Mouse (Mus musculus): Measurements from ENCODE around the gene E2f1.

E2f1 gene

GRCm38 (mm10) chr2:154604156-154604555 lies 34.5 kb upstream of the E2f1 start:
- TF ChIP-seq CTCF (conservative IDR thresholded peaks at IDR 0.05; ENCODE audit: low read length) (no peak), NANOG (IDR thresholded peaks at IDR 0.05; ENCODE audit: borderline replicate concordance, low read length) (no peak), POU5F1 (IDR thresholded peaks at IDR 0.05; ENCODE audit: borderline replicate concordance, low read length) (no peak)
- peaks cover 26% of the 10 kb centered on the region for H3K4me1 ChIP-seq (replicated peaks; ENCODE audit: low read depth, low read length)
- H3K36me3 ChIP-seq (ENCODE audit: insufficient read depth, low read length): peaks cover 5% of the 10 kb centered on the region; the same call in 1 of the 2 replicates
- H3K4me3 ChIP-seq (replicated peaks; ENCODE audit: low read length): peak overlapping the region; percentile 86
- H3K27me3 ChIP-seq (ENCODE audit: insufficient read depth, low read length): peaks cover 4% of the 10 kb centered on the region; the same call in 1 of the 2 replicates
- no peaks in the 10 kb centered on the region for H3K9me3 ChIP-seq (ENCODE audit: low read length)

- peaks cover 22% of the 10 kb centered on the region for H3K4me1 ChIP-seq (replicated peaks; ENCODE audit: low read depth, low read length)
- no peaks in the 10 kb centered on the region for H3K9me3 ChIP-seq (ENCODE audit: low read length)
- H3K27me3 ChIP-seq (ENCODE audit: insufficient read depth, low read length): peaks cover 4% of the 10 kb centered on the region; the same call in 1 of the 2 replicates
These were observed 34.0 kb upstream of the E2f1 start, which contains the start of gene Pxmp4 for GRCm38 (mm10) chr2:154603638-154604153. Pxmp4 (minus strand) TSS chr2:154603708.

GRCm38 (mm10) chr2:154603007-154603637 lies 33.4 kb upstream of the E2f1 start:
- TF ChIP-seq NANOG (IDR thresholded peaks at IDR 0.05; ENCODE audit: borderline replicate concordance, low read length) (no peak), POU5F1 (IDR thresholded peaks at IDR 0.05; ENCODE audit: borderline replicate concordance, low read length) (no peak), CTCF (conservative IDR thresholded peaks at IDR 0.05; ENCODE audit: low read length) (no peak)
- Histone ChIP-seq H3K36me3 (ENCODE audit: insufficient read depth, low read length) (peaks cover 5% of the 10 kb centered on the region), H3K9me3 (ENCODE audit: low read length) (no peaks in the 10 kb centered on the region), H3K27me3 (ENCODE audit: insufficient read depth, low read length) (no peaks in the 10 kb centered on the region; the same call in 1 of the 2 replicates), H3K4me1 (replicated peaks; ENCODE audit: low read depth, low read length) (peaks cover 19% of the 10 kb centered on the region), H3K4me3 (replicated peaks; ENCODE audit: low read length) (peak overlapping the region; percentile 86)

More at GRCm38 (mm10) chr2:154603638-154604153, 34.0 kb upstream of the E2f1 start, which contains the start of gene Pxmp4:
- Histone ChIP-seq H3K4me3 (replicated peaks; ENCODE audit: low read length) (peak within 1 kb of the TSS; percentile 86), H3K36me3 (ENCODE audit: insufficient read depth, low read length) (peaks cover 5% of the 10 kb centered on the region; the same call in 1 of the 2 replicates)
- TF ChIP-seq NANOG (IDR thresholded peaks at IDR 0.05; ENCODE audit: borderline replicate concordance, low read length): no peak

- H3K36me3 ChIP-seq (ENCODE audit: insufficient read depth, low read length): peaks cover 5% of the 10 kb centered on the region
- H3K4me1 ChIP-seq (replicated peaks; ENCODE audit: low read depth, low read length): peaks cover 25% of the 10 kb centered on the region
- TF ChIP-seq CTCF (conservative IDR thresholded peaks at IDR 0.05; ENCODE audit: low read length) (no peak), POU5F1 (IDR thresholded peaks at IDR 0.05; ENCODE audit: borderline replicate concordance, low read length) (no peak), NANOG (IDR thresholded peaks at IDR 0.05; ENCODE audit: borderline replicate concordance, low read length) (no peak)
- H3K4me3 ChIP-seq (replicated peaks; ENCODE audit: low read length): no peak overlapping the region
- no peaks in the 10 kb centered on the region; the same call in 1 of the 2 replicates for H3K27me3 ChIP-seq (ENCODE audit: insufficient read depth, low read length)
- H3K9me3 ChIP-seq (ENCODE audit: low read length): no peaks in the 10 kb centered on the region
These were observed 31.6 kb upstream of the E2f1 start for GRCm38 (mm10) chr2:154601324-154601723.

- Histone ChIP-seq H3K4me3 (replicated peaks; ENCODE audit: low read length) (no peak overlapping the region), H3K36me3 (ENCODE audit: insufficient read depth, low read length) (peaks cover 12% of the 10 kb centered on the region), H3K27me3 (ENCODE audit: insufficient read depth, low read length) (no peaks in the 10 kb centered on the region; the same call in 1 of the 2 replicates), H3K4me1 (replicated peaks; ENCODE audit: low read depth, low read length) (peaks cover 25% of the 10 kb centered on the region), H3K9me3 (ENCODE audit: low read length) (no peaks in the 10 kb centered on the region)
- TF ChIP-seq NANOG (IDR thresholded peaks at IDR 0.05; ENCODE audit: borderline replicate concordance, low read length) (no peak), CTCF (conservative IDR thresholded peaks at IDR 0.05; ENCODE audit: low read length) (no peak), POU5F1 (IDR thresholded peaks at IDR 0.05; ENCODE audit: borderline replicate concordance, low read length) (no peak)
These were observed 30.9 kb upstream of the E2f1 start for GRCm38 (mm10) chr2:154600586-154600985.

GRCm38 (mm10) chr2:154597399-154597798 lies 27.7 kb upstream of the E2f1 start:
- Histone ChIP-seq H3K4me3 (replicated peaks; ENCODE audit: low read length) (no peak overlapping the region), H3K36me3 (ENCODE audit: insufficient read depth, low read length) (peaks cover 29% of the 10 kb centered on the region), H3K4me1 (replicated peaks; ENCODE audit: low read depth, low read length) (peaks cover 27% of the 10 kb centered on the region), H3K27me3 (ENCODE audit: insufficient read depth, low read length) (no peaks in the 10 kb centered on the region), H3K9me3 (ENCODE audit: low read length) (no peaks in the 10 kb centered on the region)
- TF ChIP-seq CTCF (conservative IDR thresholded peaks at IDR 0.05; ENCODE audit: low read length): no peak
- TF ChIP-seq NANOG (IDR thresholded peaks at IDR 0.05; ENCODE audit: borderline replicate concordance, low read length): no peak
- no peak for TF ChIP-seq POU5F1 (IDR thresholded peaks at IDR 0.05; ENCODE audit: borderline replicate concordance, low read length)

- Histone ChIP-seq H3K4me1 (replicated peaks; ENCODE audit: low read depth, low read length) (peaks cover 33% of the 10 kb centered on the region), H3K27me3 (ENCODE audit: insufficient read depth, low read length) (no peaks in the 10 kb centered on the region), H3K9me3 (ENCODE audit: low read length) (no peaks in the 10 kb centered on the region), H3K36me3 (ENCODE audit: insufficient read depth, low read length) (peaks cover 35% of the 10 kb centered on the region), H3K4me3 (replicated peaks; ENCODE audit: low read length) (no peak overlapping the region)
- no peak for TF ChIP-seq POU5F1 (IDR thresholded peaks at IDR 0.05; ENCODE audit: borderline replicate concordance, low read length)
- TF ChIP-seq NANOG (IDR thresholded peaks at IDR 0.05; ENCODE audit: borderline replicate concordance, low read length): no peak
- TF ChIP-seq CTCF (conservative IDR thresholded peaks at IDR 0.05; ENCODE audit: low read length): no peak
These were observed 26.1 kb upstream of the E2f1 start for GRCm38 (mm10) chr2:154595775-154596174.

- TF ChIP-seq CTCF (conservative IDR thresholded peaks at IDR 0.05; ENCODE audit: low read length) (peak; percentile 82), POU5F1 (IDR thresholded peaks at IDR 0.05; ENCODE audit: borderline replicate concordance, low read length) (no peak), NANOG (IDR thresholded peaks at IDR 0.05; ENCODE audit: borderline replicate concordance, low read length) (no peak)
- Histone ChIP-seq H3K9me3 (ENCODE audit: low read length) (no peaks in the 10 kb centered on the region), H3K4me3 (replicated peaks; ENCODE audit: low read length) (no peak overlapping the region), H3K36me3 (ENCODE audit: insufficient read depth, low read length) (peaks cover 29% of the 10 kb centered on the region), H3K27me3 (ENCODE audit: insufficient read depth, low read length) (no peaks in the 10 kb centered on the region), H3K4me1 (replicated peaks; ENCODE audit: low read depth, low read length) (peaks cover 32% of the 10 kb centered on the region)
These were observed 23.3 kb upstream of the E2f1 start for GRCm38 (mm10) chr2:154593025-154593424.

All from E14TG2a.4 (cell line).